ENCODE assay signal across 19 mouse cellular contexts in genomic region chr2:172906146-172906545, GRCm38 (mm10). TPM values are rescaled to one million over a fixed set of nuclear protein-coding genes. Genes with fewer than 3 reads are reported as not detected.
DNase-seq lines count a peak whose midpoint lies in the region; ATAC-seq lines count a peak whose summit lies in the region.
"Had no signal": no experiment of that assay in that cellular context is flagged by ENCODE, and none has a peak within 500 bp of the region (broad histone marks: within the 10 kb centered on the region; RNA-seq: fewer than 3 reads in every experiment).

No protein-coding gene starts in this region.

- H3K4me1 ChIP-seq in heart, embryonic 16.5 days (ENCODE audit: control insufficient read depth, insufficient read depth, low read length) = peaks cover 47% of the 10 kb centered on the region
- H3K4me1 ChIP-seq in intestine, embryonic 16.5 days (ENCODE audit: control insufficient read depth, insufficient read depth, low read length) = peaks cover 23% of the 10 kb centered on the region
- H3K4me1 ChIP-seq: lung, embryonic 15.5 days had no signal

- no peak for DNase-seq in heart, adult 18-20 months
- DNase-seq in 3T3-L1 (ENCODE audit: low read depth, low spot score) = peak; percentile 24
- DNase-seq in kidney, postnatal 10 days = peak; percentile 69
- no peak for DNase-seq in c-Kit-positive CD71-positive TER-119-positive erythroid progenitor cells, embryonic 14.5 days (ENCODE audit: low spot score)
- DNase-seq in urinary bladder, adult 2 months (ENCODE audit: low spot score) = no peak
- DNase-seq in ovary, adult 18-20 months (ENCODE audit: low spot score) = no peak
- DNase-seq: adrenal gland, postnatal 25 days; cerebellum, adult 9-11 months; layer of hippocampus, adult 9-11 months; thymus, adult 2 months had no signal

- ATAC-seq in heart, embryonic 16.5 days (replicated peaks; ENCODE audit: extremely low read depth, insufficient read depth, low FRiP score) = 0 out of 2 replicates have a peak, but pooled peaks have one; percentile 18
- ATAC-seq in intestine, embryonic 16.5 days = peak; percentile 75
- ATAC-seq: CD4-positive, CD25-positive, alpha-beta regulatory T cell, adult 4 months; forebrain, embryonic 13.5 days had no signal

- H3K9me3 ChIP-seq in heart, embryonic 16.5 days (replicated peaks; ENCODE audit: control insufficient read depth, low read length) = no peaks in the 10 kb centered on the region
- H3K9me3 ChIP-seq in intestine, embryonic 16.5 days (ENCODE audit: control insufficient read depth, low read length) = no peaks in the 10 kb centered on the region
- H3K9me3 ChIP-seq: embryonic facial prominence, embryonic 15.5 days; forebrain, embryonic 13.5 days; limb, embryonic 15.5 days; lung, embryonic 15.5 days; neural tube, embryonic 13.5 days had no signal

- H3K36me3 ChIP-seq in heart, embryonic 16.5 days (ENCODE audit: control insufficient read depth, insufficient read depth) = no peaks in the 10 kb centered on the region
- H3K36me3 ChIP-seq in intestine, embryonic 16.5 days (ENCODE audit: control insufficient read depth, insufficient read depth, low read length) = no peaks in the 10 kb centered on the region
- H3K36me3 ChIP-seq: limb, embryonic 15.5 days; lung, embryonic 15.5 days; neural tube, embryonic 13.5 days had no signal

- WGBS in heart, embryonic 16.5 days = 46% methylated on average over 9 of the region's 9 CpGs
- 57% methylated on average over 9 of the region's 9 CpGs for WGBS in intestine, embryonic 16.5 days

- H3K27ac ChIP-seq in heart, embryonic 16.5 days (ENCODE audit: low read length) = 0 out of 2 replicates have a peak overlapping the region, but pooled peaks have one; percentile 11
- H3K27ac ChIP-seq in intestine, embryonic 16.5 days (ENCODE audit: low read length) = peak overlapping the region; percentile 79
- H3K27ac ChIP-seq: embryonic facial prominence, embryonic 15.5 days; forebrain, embryonic 13.5 days; limb, embryonic 15.5 days; lung, embryonic 15.5 days; neural tube, embryonic 13.5 days had no signal

- H3K4me2 ChIP-seq in heart, embryonic 16.5 days (ENCODE audit: low read depth, low read length) = no peak overlapping the region
- no peak overlapping the region for H3K4me2 ChIP-seq in intestine, embryonic 16.5 days (ENCODE audit: low read depth, low read length)
- H3K4me2 ChIP-seq: embryonic facial prominence, embryonic 15.5 days; forebrain, embryonic 13.5 days; limb, embryonic 15.5 days; lung, embryonic 15.5 days; neural tube, embryonic 13.5 days had no signal

- no peak overlapping the region for H3K9ac ChIP-seq in heart, embryonic 16.5 days (ENCODE audit: low read length)
- peak overlapping the region; percentile 46; the same call in 1 of the 2 replicates for H3K9ac ChIP-seq in intestine, embryonic 16.5 days (ENCODE audit: low read depth, low read length)
- H3K9ac ChIP-seq: embryonic facial prominence, embryonic 15.5 days; forebrain, embryonic 13.5 days; limb, embryonic 15.5 days; lung, embryonic 15.5 days; neural tube, embryonic 13.5 days had no signal

- no peak overlapping the region for H3K4me3 ChIP-seq in heart, embryonic 16.5 days (ENCODE audit: low read length)
- no peak overlapping the region for H3K4me3 ChIP-seq in intestine, embryonic 16.5 days (ENCODE audit: low read length)
- H3K4me3 ChIP-seq: embryonic facial prominence, embryonic 15.5 days; forebrain, embryonic 13.5 days; limb, embryonic 15.5 days; lung, embryonic 15.5 days; neural tube, embryonic 13.5 days had no signal

- H3K27me3 ChIP-seq in heart, embryonic 16.5 days (ENCODE audit: control insufficient read depth, insufficient read depth, low read length) = no peaks in the 10 kb centered on the region
- H3K27me3 ChIP-seq in intestine, embryonic 16.5 days (replicated peaks; ENCODE audit: control insufficient read depth, insufficient read depth, low read length) = no peaks in the 10 kb centered on the region
- H3K27me3 ChIP-seq: embryonic facial prominence, embryonic 15.5 days; forebrain, embryonic 13.5 days; limb, embryonic 15.5 days; lung, embryonic 15.5 days; neural tube, embryonic 13.5 days had no signal

RNA-seq across cellular contexts. Expression of gene Bmp7, which starts 34.0 kb away (rescaled TPM):
- 32.8 and 33.3 TPM in 2 replicates for polyA plus RNA-seq in heart, embryonic 16.5 days (2015; fragmentation: Nextera tagmentation; extraction: Ambion mirVana)
- 1 to 10 TPM; 1.1 to 1.3 TPM for total RNA-seq in heart, adult 18-20 months (2021)
- polyA plus RNA-seq in intestine, embryonic 16.5 days (2015; fragmentation: Nextera tagmentation; extraction: Ambion mirVana) = 19.6 and 24.9 TPM in 2 replicates
- 33.2 and 35.4 TPM in 2 replicates for polyA plus RNA-seq in urinary bladder, adult 2 months (2012; rRNA removed)
- total RNA-seq: MEL had no signal

Comparison
In these comparisons a context has a peak if more than half of its experiments do, and no peak if none do; other contexts are left out.
1. DNase-seq: peak in 3T3-L1 (single experiment) and kidney, postnatal 10 days (single experiment); none in heart, adult 18-20 months (0 of 2), c-Kit-positive CD71-positive TER-119-positive erythroid progenitor cells, embryonic 14.5 days (single experiment), urinary bladder, adult 2 months (single experiment) and ovary, adult 18-20 months (single experiment).